Mouse (Mus musculus) CH12.LX (cell line): ENCODE data around the gene Snx13.

Experiments used
- BHLHE40 ChIP-seq: IDR thresholded peaks from 2 replicates; pipeline ENCODE4 v1.6.1; 2011; ENCODE audit warnings: mild to moderate bottlenecking, low read depth, low read length, improper control_type of control experiment
- CHD2 ChIP-seq: IDR thresholded peaks from 2 replicates; pipeline ENCODE4 v1.6.1; 2011; ENCODE audit warnings: low read length, improper control_type of control experiment
- CTCF ChIP-seq, 2 experiments: IDR thresholded peaks in 1 of 2; conservative IDR thresholded peaks in 1 of 2; 2 replicates each; pipeline ENCODE4 v1.5.1; 2011 to 2012; ENCODE audit warnings: low read depth in 2 of 2, low read length in 2 of 2, improper control_type of control experiment in 1 of 2, inconsistent platforms in 1 of 2, mild to moderate bottlenecking in 1 of 2, moderate library complexity in 1 of 2
- EP300 ChIP-seq: IDR thresholded peaks from 2 replicates; pipeline ENCODE4 v1.6.1; 2011; ENCODE audit warnings: low read length, improper control_type of control experiment
- ETS1 ChIP-seq: conservative IDR thresholded peaks from 2 replicates; pipeline ENCODE4 v1.6.1; 2012; ENCODE audit warnings: low read depth, mild to moderate bottlenecking, inconsistent platforms, low read length, improper control_type of control experiment, moderate library complexity
- GABPA ChIP-seq: IDR thresholded peaks from 2 replicates; pipeline ENCODE4 v1.6.1; 2012; ENCODE audit warnings: low read depth, low read length, improper control_type of control experiment, inconsistent platforms; ENCODE audit not compliant: insufficient replicate concordance
- HCFC1 ChIP-seq: IDR thresholded peaks from 2 replicates; pipeline ENCODE4 v1.6.1; 2012; ENCODE audit warnings: low read depth, mild to moderate bottlenecking, inconsistent platforms, low read length, improper control_type of control experiment
- IRF4 ChIP-seq: IDR thresholded peaks from 2 replicates; pipeline ENCODE4 v1.6.1; 2014; ENCODE audit warnings: low read depth, mild to moderate bottlenecking, inconsistent platforms, low read length, improper control_type of control experiment
- KAT2A ChIP-seq: IDR thresholded peaks from 2 replicates; pipeline ENCODE4 v1.6.1; 2012; ENCODE audit warnings: low read length, improper control_type of control experiment, inconsistent platforms; ENCODE audit not compliant: insufficient replicate concordance
- MAX ChIP-seq: IDR thresholded peaks from 2 replicates; pipeline ENCODE4 v1.6.1; 2011; ENCODE audit warnings: low read length, improper control_type of control experiment
- POLR2A ChIP-seq: IDR thresholded peaks from 2 replicates; pipeline ENCODE4 v1.6.1; 2011; ENCODE audit warnings: low read depth, mild to moderate bottlenecking, improper control_type of control experiment, low read length
- RAD21 ChIP-seq: IDR thresholded peaks from 2 replicates; pipeline ENCODE4 v1.6.1; 2011; ENCODE audit warnings: low read depth, mild to moderate bottlenecking, low read length, improper control_type of control experiment, moderate library complexity
- RCOR1 ChIP-seq: conservative IDR thresholded peaks from 2 replicates; pipeline ENCODE4 v1.6.1; 2012; ENCODE audit warnings: low read depth, mild to moderate bottlenecking, inconsistent platforms, low read length, improper control_type of control experiment
- ZKSCAN1 ChIP-seq: IDR thresholded peaks from 2 replicates; pipeline ENCODE4 v1.6.1; 2012; ENCODE audit warnings: low read depth, inconsistent platforms, low read length, improper control_type of control experiment, borderline replicate concordance

- TF ChIP-seq CTCF (conservative IDR thresholded peaks at IDR 0.05 in 1 of 2, IDR thresholded peaks at IDR 0.05 in 1 of 2; ENCODE audit: low read depth in 2 of 2, low read length in 2 of 2) (no peak), EP300 (no peak), HCFC1 (no peak), ETS1 (no peak), BHLHE40 (no peak), MAX (no peak), CHD2 (no peak), POLR2A (no peak), ZKSCAN1 (no peak), RCOR1 (no peak), GABPA (no peak), KAT2A (no peak), RAD21 (no peak), IRF4 (no peak)
These were observed 7.4 kb downstream of the Snx13 start for GRCm38 (mm10) chr12:35054420-35054819.
